Mouse (Mus musculus) CH12.LX (cell line): Measurements from ENCODE around the gene Rsph14. TPM values are rescaled to one million over a fixed set of nuclear protein-coding genes. Genes with fewer than 3 reads are reported as not detected.

Experiments used
- DNase-seq: peaks from one replicate; pipeline ENCODE4 v3.0.0-alpha.2; 2013; ENCODE audit errors: extremely low read depth
- H3K27ac ChIP-seq: 2 replicates; pipeline ENCODE4 v1.5.1; 2012; ENCODE audit warnings: low read depth, mild to moderate bottlenecking, control low read depth, moderate library complexity; ENCODE audit not compliant: insufficient read depth
- H3K27me3 ChIP-seq: replicated peaks from 2 replicates; pipeline ENCODE3; 2012; ENCODE audit warnings: inconsistent platforms
- H3K36me3 ChIP-seq, 2 experiments: replicated peaks in 1 of 2; 2 replicates each; pipeline versions ENCODE3 to v1.6.1; 2012; ENCODE audit warnings: inconsistent platforms in 1 of 2, low read length in 1 of 2, mild to moderate bottlenecking in 1 of 2, mixed read lengths in 1 of 2, moderate library complexity in 1 of 2; ENCODE audit not compliant: control insufficient read depth in 1 of 2, insufficient read depth in 1 of 2
- H3K4me1 ChIP-seq, 2 experiments: 2 replicates each; pipeline ENCODE4 v1.6.1; 2012; ENCODE audit warnings: inconsistent platforms in 1 of 2, moderate library complexity in 1 of 2; ENCODE audit not compliant: insufficient read depth in 2 of 2, control insufficient read depth in 1 of 2
- H3K4me2 ChIP-seq: 2 replicates; pipeline ENCODE4 v1.6.1; 2012; ENCODE audit warnings: low read depth, mild to moderate bottlenecking, control low read depth; ENCODE audit not compliant: poor library complexity, insufficient read depth, severe bottlenecking
- H3K4me3 ChIP-seq, 3 experiments: fragments of 150-350 bp in 1 of 3; sonication (generic) in 1 of 3; replicated peaks in 1 of 3; 2 replicates each; pipeline versions ENCODE3 to v1.5.1; 2011 to 2012; ENCODE audit warnings: low read depth in 2 of 3, low read length in 2 of 3, mild to moderate bottlenecking in 2 of 3, moderate library complexity in 2 of 3, control low read depth in 1 of 3, improper control_type of control experiment in 1 of 3, inconsistent platforms in 1 of 3, mixed read lengths in 1 of 3; ENCODE audit not compliant: poor library complexity in 1 of 3
- H3K79me2 ChIP-seq: replicated peaks from 2 replicates; pipeline ENCODE4 v1.6.1; 2012; ENCODE audit warnings: mild to moderate bottlenecking, moderate library complexity; ENCODE audit not compliant: control insufficient read depth, poor library complexity, insufficient read depth, severe bottlenecking; ENCODE audit errors: extremely low read depth
- H3K9ac ChIP-seq: 2 replicates; pipeline ENCODE4 v1.6.1; 2012; ENCODE audit warnings: low read depth, mild to moderate bottlenecking, control low read depth, moderate library complexity; ENCODE audit not compliant: insufficient read depth
- H3K9me3 ChIP-seq: replicated peaks from 2 replicates; pipeline ENCODE3; 2012; ENCODE audit warnings: low read length, inconsistent platforms, mixed read lengths
- CHD1 ChIP-seq: IDR thresholded peaks from 2 replicates; pipeline ENCODE4 v1.6.1; 2012; ENCODE audit warnings: low read depth, low read length, improper control_type of control experiment, inconsistent platforms
- ETS1 ChIP-seq: conservative IDR thresholded peaks from 2 replicates; pipeline ENCODE4 v1.6.1; 2012; ENCODE audit warnings: low read depth, mild to moderate bottlenecking, inconsistent platforms, low read length, improper control_type of control experiment, moderate library complexity
- JUND ChIP-seq: conservative IDR thresholded peaks from 2 replicates; pipeline ENCODE4 v1.6.1; 2011; ENCODE audit warnings: low read depth, low read length, improper control_type of control experiment
- KAT2A ChIP-seq: IDR thresholded peaks from 2 replicates; pipeline ENCODE4 v1.6.1; 2012; ENCODE audit warnings: low read length, improper control_type of control experiment, inconsistent platforms; ENCODE audit not compliant: insufficient replicate concordance
- MAFK ChIP-seq: IDR thresholded peaks from 2 replicates; pipeline ENCODE4 v1.6.1; 2011; ENCODE audit warnings: low read length, improper control_type of control experiment; ENCODE audit not compliant: insufficient replicate concordance
- MAZ ChIP-seq: IDR thresholded peaks from 2 replicates; pipeline ENCODE4 v1.6.1; 2012; ENCODE audit warnings: low read depth, mild to moderate bottlenecking, inconsistent platforms, low read length, improper control_type of control experiment, moderate library complexity
- MXI1 ChIP-seq: IDR thresholded peaks from 2 replicates; pipeline ENCODE4 v1.6.1; 2011; ENCODE audit warnings: mild to moderate bottlenecking, low read depth, low read length, improper control_type of control experiment
- MYC ChIP-seq: IDR thresholded peaks from 2 replicates; pipeline ENCODE4 v1.6.1; 2011; ENCODE audit warnings: low read depth, mild to moderate bottlenecking, improper control_type of control experiment, low read length
- NELFE ChIP-seq: IDR thresholded peaks from 2 replicates; pipeline ENCODE4 v1.6.1; 2011; ENCODE audit warnings: low read depth, low read length, improper control_type of control experiment
- NRF1 ChIP-seq: IDR thresholded peaks from 2 replicates; pipeline ENCODE4 v1.6.1; 2014; ENCODE audit warnings: low read depth, mild to moderate bottlenecking, inconsistent platforms, low read length, improper control_type of control experiment, moderate library complexity
- POLR2A ChIP-seq: IDR thresholded peaks from 2 replicates; pipeline ENCODE4 v1.6.1; 2011; ENCODE audit warnings: low read depth, mild to moderate bottlenecking, improper control_type of control experiment, low read length
- POLR2AphosphoS2 ChIP-seq: IDR thresholded peaks from 2 replicates; pipeline ENCODE4 v1.6.1; 2011; ENCODE audit warnings: low read depth, low read length, improper control_type of control experiment
- RCOR1 ChIP-seq: conservative IDR thresholded peaks from 2 replicates; pipeline ENCODE4 v1.6.1; 2012; ENCODE audit warnings: low read depth, mild to moderate bottlenecking, inconsistent platforms, low read length, improper control_type of control experiment
- TCF12 ChIP-seq: IDR thresholded peaks from 2 replicates; pipeline ENCODE4 v1.6.1; 2014; ENCODE audit warnings: low read depth, mild to moderate bottlenecking, inconsistent platforms, low read length, improper control_type of control experiment
- UBTF ChIP-seq: IDR thresholded peaks from 2 replicates; pipeline ENCODE4 v1.6.1; 2012; ENCODE audit warnings: low read depth, mild to moderate bottlenecking, inconsistent platforms, low read length, improper control_type of control experiment, moderate library complexity
- USF1 ChIP-seq: IDR thresholded peaks from 2 replicates; pipeline ENCODE4 v1.6.1; 2014; ENCODE audit warnings: low read depth, mild to moderate bottlenecking, inconsistent platforms, low read length, improper control_type of control experiment
- ZKSCAN1 ChIP-seq: IDR thresholded peaks from 2 replicates; pipeline ENCODE4 v1.6.1; 2012; ENCODE audit warnings: low read depth, inconsistent platforms, low read length, improper control_type of control experiment, borderline replicate concordance
- ZMIZ1 ChIP-seq: IDR thresholded peaks from 2 replicates; pipeline ENCODE4 v1.6.1; 2012; ENCODE audit warnings: low read depth, mild to moderate bottlenecking, inconsistent platforms, low read length, improper control_type of control experiment
- dilution Hi-C: fragments of 300-500 bp; cut with MboI; formaldehyde crosslinking; loops from 2 replicates; pipeline ENCODE4 v1.14.3; 2020; ENCODE audit warnings: low sequenced_read_pairs; ENCODE audit not compliant: extremely low pct_unique_long_range_greater_than_20kb, extremely low pct_ligation_motif_present
- in situ Hi-C: fragments of 300-500 bp; cut with MboI; formaldehyde crosslinking; loops from 3 replicates; pipeline ENCODE4 v1.14.3; 2019; ENCODE audit warnings: low sequenced_read_pairs, low pct_ligation_motif_present, low pct_unique_long_range_greater_than_20kb, mixed read lengths
- polyA plus RNA-seq: library from polyadenylated mRNA; unstranded; fragments of >175 nt; gene quantifications from 2 replicates; pipeline ENCODE4 v1.2.1, GENCODE M21; 2012; ENCODE audit warnings: low read depth; ENCODE audit not compliant: insufficient read length
- total RNA-seq, 2 experiments: library from RNA; depleted of rRNA; stranded (reverse); fragments of 300-350 nt in 1 of 2; fragments of >200 nt in 1 of 2; gene quantifications; 2 replicates each; pipeline ENCODE4 v1.2.3; 2012 to 2014

The Rsph14 gene
- total and polyA plus RNA-seq, 3 experiments: not detected

- TF ChIP-seq ZKSCAN1: no peak
- no peak for TF ChIP-seq TCF12
- TF ChIP-seq UBTF: no peak
- no peak for TF ChIP-seq KAT2A
- no peak for TF ChIP-seq USF1
- no peak for TF ChIP-seq MXI1
- no peak for TF ChIP-seq NELFE
- no peak for TF ChIP-seq CHD1
- no peak for TF ChIP-seq RCOR1
- no peak for TF ChIP-seq MYC
- no peak for TF ChIP-seq JUND
- no peak for TF ChIP-seq MAFK
- TF ChIP-seq ETS1: no peak
- no peak for TF ChIP-seq POLR2AphosphoS2
- TF ChIP-seq, all 38 proteins: peak for 0
- in situ Hi-C loops (no loop called here), dilution Hi-C loops (no loop called here)
- H3K27me3 ChIP-seq: no peaks in the 10 kb centered on the region
- H3K79me2 ChIP-seq: peaks cover 21% of the 10 kb centered on the region
- H3K4me1 ChIP-seq: peaks cover 17 to 68% of the 10 kb centered on the region in 2 experiments
- no peak overlapping the region for H3K9ac ChIP-seq
- peak; percentile 29 for DNase-seq
- H3K4me2 ChIP-seq: no peak overlapping the region
- H3K9me3 ChIP-seq: no peaks in the 10 kb centered on the region
- H3K4me3 ChIP-seq: no peak overlapping the region
- no peak overlapping the region for H3K27ac ChIP-seq
- peaks cover 0 to 12% of the 10 kb centered on the region in 2 experiments for H3K36me3 ChIP-seq
Measured at GRCm38 (mm10) chr10:75058761-75059395, 26.5 kb upstream of the Rsph14 start.

DNA sequence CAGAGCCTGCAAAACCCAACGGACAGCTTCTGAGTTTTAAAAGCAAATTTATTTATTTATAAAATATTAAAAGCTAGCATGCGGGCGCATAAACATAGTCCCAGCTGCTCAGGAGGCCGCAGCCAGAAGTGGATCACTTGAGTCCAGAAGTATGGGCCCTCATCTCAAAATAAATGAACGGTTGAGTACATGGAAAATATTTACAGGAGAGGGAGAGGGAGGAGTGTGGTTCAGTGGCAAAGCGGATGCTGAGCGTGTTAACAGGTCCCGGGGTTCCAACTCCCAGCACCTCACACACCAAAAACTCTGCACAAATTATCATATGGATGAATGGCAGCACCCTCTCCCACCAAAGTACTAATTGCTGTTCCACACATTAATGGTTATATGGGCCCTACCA, 25.9 kb upstream of the Rsph14 start:
- Histone ChIP-seq H3K4me1 (peaks cover 12 to 62% of the 10 kb centered on the region in 2 experiments), H3K79me2 (peaks cover 17% of the 10 kb centered on the region), H3K36me3 (peaks cover 0 to 8% of the 10 kb centered on the region in 2 experiments), H3K4me2 (no peak overlapping the region), H3K27me3 (no peaks in the 10 kb centered on the region), H3K9ac (no peak overlapping the region), H3K27ac (no peak overlapping the region), H3K9me3 (no peaks in the 10 kb centered on the region), H3K4me3 (no peak overlapping the region)
- DNase-seq: no peak
- dilution Hi-C loops: no loop called here
- TF ChIP-seq ZKSCAN1 (no peak), POLR2AphosphoS2 (no peak), MAZ (no peak), ZMIZ1 (no peak), POLR2A (no peak), NRF1 (no peak)
- in situ Hi-C loops: no loop called here
